Mouse (Mus musculus) layer of hippocampus, adult 18-20 months (tissue): ENCODE measurements around the gene Lhfp. TPM values are rescaled to one million over a fixed set of nuclear protein-coding genes. Genes with fewer than 3 reads are reported as not detected.

Source experiments
- DNase-seq, 2 experiments: peaks; one replicate each; pipeline ENCODE4 v3.0.0; 2022; ENCODE audit warnings: low spot score in 2 of 2
- total RNA-seq, 2 experiments: library from RNA; stranded (reverse); gene quantifications; 2 replicates each; pipeline ENCODE4 v1.2.3; 2021

Lhfp gene
- total RNA-seq, 2 experiments from 2014 or later: 19.9 to 23.4 TPM

- DNase-seq: no peak
Measured at GRCm38 (mm10) chr3:53210691-53211526, 169.6 kb downstream of the Lhfp start.

GRCm38 (mm10) chr3:53212599-53212998, 171.3 kb downstream of the Lhfp start:
- no peak for DNase-seq

- DNase-seq: no peak
Measured at GRCm38 (mm10) chr3:53213346-53213745, 172.0 kb downstream of the Lhfp start.

DNA sequence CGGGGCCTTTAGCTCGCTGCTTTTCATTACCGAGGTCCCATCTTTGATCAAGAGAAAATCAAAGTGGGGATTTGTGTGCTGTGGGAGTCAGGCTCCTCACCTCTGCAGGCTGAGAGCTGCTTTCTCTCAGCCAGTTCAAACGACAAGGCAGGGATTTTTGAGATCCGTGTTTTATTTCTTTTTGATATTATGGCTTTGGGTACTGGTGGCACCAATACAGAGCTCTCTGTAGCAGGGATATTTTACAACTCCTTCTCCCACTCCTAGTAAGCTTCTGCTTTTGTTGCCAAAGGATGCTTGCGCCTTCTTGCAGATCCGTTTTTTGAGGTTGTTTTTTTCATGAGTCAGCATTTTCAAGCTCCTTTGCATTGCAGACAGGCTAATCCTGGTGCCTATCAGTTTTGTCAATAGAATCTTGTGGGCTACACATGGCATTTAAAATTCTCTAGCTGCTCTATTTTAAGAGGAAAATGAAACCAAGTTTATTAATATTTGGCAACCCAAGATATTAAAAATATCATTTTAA, 172.5 kb downstream of the Lhfp start:
- no peak for DNase-seq

DNA sequence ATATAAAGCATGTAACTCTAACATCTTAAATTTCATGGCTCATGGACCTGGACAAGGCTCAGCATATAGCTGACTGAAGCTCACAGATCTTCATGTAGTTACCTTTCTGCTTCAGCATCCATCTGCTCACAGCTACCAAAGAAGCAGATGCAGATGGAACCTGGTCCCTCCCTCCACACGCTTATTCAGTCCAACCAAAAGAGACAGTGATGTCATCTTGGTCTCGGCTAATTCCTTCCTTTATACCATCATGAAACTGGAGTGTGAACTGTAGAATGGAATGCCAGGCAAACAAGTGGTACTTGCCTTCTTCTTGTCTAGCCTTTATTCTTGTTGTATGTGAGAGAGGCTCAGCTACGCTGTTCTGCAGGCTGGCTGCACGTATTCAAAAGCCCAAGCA, 173.1 kb downstream of the Lhfp start:
- no peak for DNase-seq

DNA sequence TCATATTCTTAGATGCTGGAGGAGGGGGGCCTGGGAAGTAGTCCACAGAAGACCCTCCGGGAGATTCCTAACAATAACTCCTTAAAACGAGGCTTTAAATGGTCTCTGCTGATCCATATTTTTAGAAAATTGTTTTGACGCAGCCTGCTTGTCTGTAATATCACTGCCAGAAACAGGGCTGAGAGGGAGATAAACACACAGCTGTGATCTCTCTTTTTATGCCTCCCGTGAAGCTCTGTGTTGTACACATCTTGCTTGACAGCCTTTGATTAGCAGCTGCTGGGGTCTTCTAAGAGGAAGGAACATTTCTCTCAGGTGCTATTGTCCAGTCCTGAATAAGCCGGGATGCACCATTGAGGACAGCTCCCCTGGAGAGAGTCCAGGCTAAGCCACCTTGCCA, 176.4 kb downstream of the Lhfp start:
- no peak for DNase-seq

DNA sequence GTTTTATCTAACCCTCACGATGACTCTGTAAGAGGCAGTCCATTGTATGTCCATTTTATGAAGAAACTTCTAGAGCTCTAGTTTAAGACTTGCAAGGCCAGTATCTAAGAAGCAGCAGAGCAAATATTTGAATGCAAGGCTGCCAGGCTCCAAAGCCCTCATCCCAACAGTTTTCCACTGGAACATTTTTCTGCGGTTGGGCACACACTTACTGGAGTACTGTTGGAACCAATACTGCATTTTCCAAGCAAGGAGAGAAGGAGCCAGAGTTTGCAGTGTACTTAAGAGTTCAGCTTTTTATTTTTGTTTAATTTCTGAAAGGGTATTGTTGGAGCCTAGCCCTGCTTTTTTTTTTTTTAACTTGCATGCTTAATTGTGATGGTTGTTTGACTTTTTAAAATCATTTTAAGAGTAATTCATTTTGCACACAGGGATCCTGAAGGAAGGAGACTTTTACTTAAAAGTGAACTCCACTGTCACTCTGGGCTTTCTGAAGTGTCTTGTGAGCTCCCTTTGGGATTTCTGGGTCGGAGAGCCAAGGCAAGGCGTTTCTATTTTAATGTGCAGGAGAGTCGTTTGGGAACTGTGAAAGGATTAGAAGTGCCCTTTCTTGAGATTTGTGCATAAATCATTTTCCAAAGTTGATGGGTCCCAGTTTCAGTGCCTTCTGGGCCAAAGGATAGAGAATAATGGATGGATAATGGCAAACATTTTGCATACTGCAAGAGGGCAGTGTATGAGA, 180.4 kb downstream of the Lhfp start:
- DNase-seq: no peak

DNA sequence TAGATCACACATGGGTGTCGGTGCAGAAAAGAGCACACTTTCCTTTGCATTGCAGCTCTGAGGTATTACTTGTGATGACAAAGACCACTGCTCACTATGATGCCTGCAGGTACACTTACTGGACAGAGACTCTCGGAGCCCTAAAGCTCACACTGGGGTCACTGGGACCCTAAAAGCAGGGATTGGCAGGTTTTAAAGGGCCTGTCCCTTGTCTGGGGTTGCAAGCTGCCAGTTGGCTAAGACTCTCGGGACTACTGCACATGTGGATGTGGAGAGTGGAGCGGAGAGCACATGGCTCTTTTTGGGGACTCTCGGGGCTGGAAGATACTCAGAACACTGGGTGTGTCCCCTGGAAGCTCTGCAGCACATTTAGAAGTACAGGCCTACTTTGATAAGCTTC, 182.8 kb downstream of the Lhfp start:
- no peak for DNase-seq

GRCm38 (mm10) chr3:53225774-53226173, 184.4 kb downstream of the Lhfp start:
- DNase-seq: no peak

GRCm38 (mm10) chr3:53226223-53226622, 184.9 kb downstream of the Lhfp start:
- DNase-seq: no peak

DNA sequence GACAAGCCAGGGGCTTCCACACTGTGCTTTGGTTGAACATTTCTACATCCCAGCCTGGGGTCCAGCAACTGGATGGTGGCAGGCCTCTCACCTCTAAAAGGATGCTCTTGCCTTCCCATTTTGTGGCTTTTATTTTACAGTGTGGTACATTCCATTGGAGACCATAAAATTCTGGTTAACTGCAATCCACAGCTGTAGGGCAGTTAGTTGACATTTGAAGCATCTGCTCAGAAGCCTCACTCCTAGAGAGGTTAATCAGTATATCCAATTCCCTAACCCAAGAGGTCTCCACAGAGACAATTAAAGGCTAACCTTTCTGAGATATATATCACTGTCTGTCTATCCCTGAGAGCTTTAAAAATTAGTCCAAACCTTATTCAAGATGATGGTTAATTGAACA, 186.5 kb downstream of the Lhfp start:
- DNase-seq: no peak

GRCm38 (mm10) chr3:53230562-53230961, 189.2 kb downstream of the Lhfp start:
- DNase-seq: no peak

DNA sequence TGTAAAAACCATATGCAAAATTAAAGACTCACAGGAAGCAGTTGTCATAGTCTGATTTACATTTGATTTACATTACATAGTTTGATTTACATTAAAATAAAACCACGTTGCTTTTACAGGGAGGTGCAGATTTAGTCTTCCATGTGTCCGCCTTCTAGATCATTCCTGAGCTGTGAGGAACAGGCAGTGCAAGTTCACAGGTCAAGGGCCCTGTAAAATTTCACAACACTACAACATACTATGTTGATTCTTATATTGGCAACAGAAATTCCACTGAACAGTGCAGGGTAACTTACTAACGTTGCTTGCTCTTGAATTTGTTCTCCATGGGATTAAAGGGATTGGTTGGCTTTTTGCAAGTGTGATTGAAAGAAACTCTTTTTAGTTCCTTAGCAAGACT, 189.8 kb downstream of the Lhfp start:
- DNase-seq: no peak

GRCm38 (mm10) chr3:53232411-53232810, 191.1 kb downstream of the Lhfp start:
- peak in 1 of 2 experiments; percentile 29 for DNase-seq

DNA sequence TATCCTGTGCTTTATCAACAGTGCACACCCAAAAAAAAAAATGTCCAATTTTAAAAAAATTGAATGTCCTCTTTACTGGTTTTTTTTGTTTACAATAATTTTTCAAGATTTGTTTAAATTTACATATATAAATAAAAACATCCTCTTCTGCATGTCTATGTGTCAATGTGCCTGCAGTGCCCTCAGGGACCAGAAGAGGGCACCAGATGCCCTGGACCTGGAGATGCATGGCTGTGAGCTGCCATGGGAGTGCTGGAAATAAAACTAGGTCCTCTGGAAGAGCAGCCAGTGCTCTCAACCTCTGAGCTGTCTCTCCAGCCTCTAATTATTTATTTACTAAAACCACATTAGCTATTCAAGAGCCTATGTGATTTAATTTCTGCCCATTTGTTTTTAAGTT, 193.4 kb downstream of the Lhfp start:
- DNase-seq: no peak

GRCm38 (mm10) chr3:53236471-53236870, 195.1 kb downstream of the Lhfp start:
- DNase-seq: no peak

GRCm38 (mm10) chr3:53240150-53240549, 198.8 kb downstream of the Lhfp start:
- DNase-seq: no peak

DNA sequence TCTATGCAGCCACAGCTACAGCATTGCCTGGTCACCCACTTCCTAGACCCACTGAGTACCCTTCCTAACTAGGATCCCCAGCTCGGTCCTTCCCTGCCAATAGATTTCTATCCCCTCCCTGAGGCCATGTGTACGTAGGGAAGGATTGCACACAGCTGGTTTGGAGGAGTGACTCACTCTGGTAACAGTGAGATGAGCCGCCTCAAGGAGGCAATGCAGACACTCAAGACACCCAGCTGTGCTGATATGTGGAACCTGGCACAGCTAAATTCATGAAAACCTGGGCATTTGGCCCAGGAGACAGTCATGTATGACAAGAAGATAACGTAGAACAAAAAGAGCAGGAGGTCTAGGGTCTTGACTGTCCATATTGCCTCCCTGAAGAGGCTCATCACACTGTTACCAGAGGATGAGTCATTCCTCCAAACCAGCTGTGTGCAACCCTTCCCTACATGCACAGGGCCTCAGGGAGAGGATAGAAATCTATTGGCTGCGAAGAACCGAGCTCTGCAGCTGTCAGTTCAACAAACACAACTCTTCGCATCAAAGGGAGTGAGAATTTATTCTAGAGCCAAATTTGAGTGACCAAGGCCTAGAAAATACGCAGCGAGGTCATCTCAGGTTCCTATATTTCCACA, 204.4 kb downstream of the Lhfp start:
- DNase-seq: no peak

DNA sequence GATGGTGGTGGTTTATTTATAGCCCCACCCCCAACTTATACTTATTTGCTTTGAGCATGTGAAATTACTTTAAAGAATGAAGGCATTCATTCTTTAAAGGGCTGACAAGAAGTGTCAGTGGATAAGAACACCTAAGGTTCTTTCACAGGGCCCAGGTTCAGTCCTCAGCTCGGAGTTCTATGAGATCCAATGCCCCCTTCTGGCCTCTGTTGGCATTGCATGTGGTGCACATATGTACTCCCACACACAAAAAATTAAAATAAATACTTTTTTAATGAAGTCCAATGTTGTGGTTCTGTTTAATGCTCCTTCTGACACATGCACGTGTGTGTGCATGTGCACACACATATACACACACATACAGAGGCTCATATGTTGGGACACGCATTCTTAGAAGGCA, 205.8 kb downstream of the Lhfp start:
- DNase-seq: peak in 1 of 2 experiments; percentile 60

DNA sequence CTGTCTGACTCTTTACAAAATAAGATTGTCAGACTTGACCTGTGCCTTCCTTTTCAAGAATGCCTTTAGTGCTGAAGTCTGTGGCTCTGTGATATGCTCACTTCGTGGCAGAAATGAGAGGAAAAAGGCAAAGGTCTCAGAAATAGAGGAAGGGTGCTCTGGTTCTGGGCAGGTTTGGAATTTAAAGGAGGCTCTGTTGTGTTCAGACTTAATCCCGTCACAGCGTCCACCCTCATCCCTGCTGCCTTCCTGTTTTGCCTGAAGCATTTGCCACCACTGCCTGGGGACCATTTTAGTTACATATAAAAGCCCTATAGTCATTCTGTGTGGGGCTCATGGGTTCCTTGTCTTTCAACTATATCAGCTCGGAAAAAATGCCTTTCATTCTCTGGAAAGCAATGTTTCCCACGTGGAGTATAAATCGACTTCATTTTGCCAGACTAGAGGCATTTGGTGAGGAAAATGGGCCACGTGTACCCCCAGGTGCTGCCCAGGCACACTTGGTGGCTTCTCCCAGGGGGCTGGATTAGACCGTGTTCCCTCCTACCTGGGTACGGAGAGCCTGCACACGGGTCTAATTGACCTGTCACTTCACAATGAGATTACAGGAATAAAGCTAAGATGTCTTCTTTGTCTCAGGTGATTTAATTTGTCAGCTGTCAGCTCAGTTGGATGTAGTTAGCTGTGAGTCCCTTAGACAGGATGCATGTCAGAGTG, 207.0 kb downstream of the Lhfp start:
- DNase-seq: no peak

DNA sequence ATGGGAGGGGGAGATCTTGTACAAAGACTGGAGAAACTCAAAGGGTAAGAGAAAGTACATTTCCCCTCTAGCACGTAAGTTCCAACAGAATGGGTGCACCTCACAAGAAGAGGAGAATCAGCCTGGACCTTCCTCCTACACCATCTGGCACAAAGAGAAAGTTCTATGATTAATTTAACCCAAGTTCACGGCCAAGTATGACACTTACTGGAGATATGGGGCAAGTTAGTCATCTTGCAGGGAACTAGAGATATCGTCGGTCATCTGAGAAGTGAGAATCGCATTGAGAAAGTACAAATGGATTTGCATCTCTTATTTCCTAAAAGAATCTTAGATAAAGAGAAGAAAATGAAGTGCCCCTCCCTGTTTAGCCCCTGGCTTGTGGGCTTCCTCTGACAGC, 211.2 kb downstream of the Lhfp start:
- DNase-seq: no peak
